Comparison of ENCODE assay signal across 24 mouse cellular contexts in genomic region chr9:64255422-64255821, GRCm38 (mm10). TPM values are rescaled to one million over a fixed set of nuclear protein-coding genes. Genes with fewer than 3 reads are reported as not detected.
DNase-seq lines count a peak whose midpoint lies in the region; TF ChIP-seq lines count a peak whose summit lies in the region.
"Had no signal": no experiment of that assay in that cellular context is flagged by ENCODE, and none has a peak within 500 bp of the region (broad histone marks: within the 10 kb centered on the region; RNA-seq: fewer than 3 reads in every experiment).

No protein-coding gene starts in this region.

- TF ChIP-seq CTCF in MEL (IDR thresholded peaks at IDR 0.05 in 2 of 3, conservative IDR thresholded peaks at IDR 0.05 in 1 of 3; ENCODE audit: control insufficient read depth in 1 of 3, insufficient read depth in 1 of 3, low read depth in 2 of 3, low read length in 3 of 3, poor library complexity in 1 of 3, severe bottlenecking in 1 of 3) = no peak

- peak overlapping the region in 1 of 2 experiments; percentile 13; a peak in 1 of 4 replicates for H3K4me3 ChIP-seq in MEL (ENCODE audit: control insufficient read depth in 1 of 2, insufficient read depth in 1 of 2, low read depth in 2 of 2, low read length in 2 of 2)
- H3K4me3 ChIP-seq: embryonic facial prominence, embryonic 13.5 days; embryonic facial prominence, embryonic 15.5 days; erythroblast, embryonic 14.5 days; forebrain, embryonic 13.5 days; forebrain, embryonic 15.5 days had no signal

- H3K27me3 ChIP-seq in MEL (ENCODE audit: control insufficient read depth in 1 of 2, insufficient read depth in 2 of 2, low read length in 2 of 2) = no peaks in the 10 kb centered on the region
- H3K27me3 ChIP-seq: CH12.LX; embryonic facial prominence, embryonic 13.5 days; embryonic facial prominence, embryonic 15.5 days; forebrain, embryonic 13.5 days; forebrain, embryonic 15.5 days had no signal

- H3K79me2 ChIP-seq in MEL (ENCODE audit: control insufficient read depth, insufficient read depth, low read length, poor library complexity) = peaks cover 13% of the 10 kb centered on the region

- no peak for TF ChIP-seq EP300 in MEL (IDR thresholded peaks at IDR 0.05; ENCODE audit: low read depth in 1 of 2, low read length in 2 of 2)

- H3K36me3 ChIP-seq in MEL (ENCODE audit: control insufficient read depth in 1 of 2, insufficient read depth in 2 of 2, low read length in 2 of 2) = peaks cover 0 to 15% of the 10 kb centered on the region in 2 experiments; a peak in 2 of 4 replicates
- H3K36me3 ChIP-seq: embryonic facial prominence, embryonic 13.5 days; embryonic facial prominence, embryonic 15.5 days; forebrain, embryonic 15.5 days had no signal

- no peak overlapping the region for H3K9ac ChIP-seq in MEL (ENCODE audit: control insufficient read depth, low read depth, low read length, poor library complexity, severe bottlenecking)
- H3K9ac ChIP-seq: embryonic facial prominence, embryonic 13.5 days; embryonic facial prominence, embryonic 15.5 days; forebrain, embryonic 13.5 days; forebrain, embryonic 15.5 days; forebrain, postnatal 0 days had no signal

- H3K27ac ChIP-seq in MEL (ENCODE audit: control insufficient read depth, low read depth, low read length) = no peak overlapping the region
- H3K27ac ChIP-seq: embryonic facial prominence, embryonic 13.5 days; embryonic facial prominence, embryonic 15.5 days; forebrain, embryonic 13.5 days; forebrain, embryonic 15.5 days had no signal

- TF ChIP-seq RAD21 in MEL (IDR thresholded peaks at IDR 0.05; ENCODE audit: low read depth, low read length) = no peak

- H3K9me3 ChIP-seq in MEL (replicated peaks; ENCODE audit: insufficient read depth, low read length) = no peaks in the 10 kb centered on the region
- H3K9me3 ChIP-seq: embryonic facial prominence, embryonic 13.5 days; embryonic facial prominence, embryonic 15.5 days; forebrain, embryonic 13.5 days; forebrain, embryonic 15.5 days; G1E had no signal

- TF ChIP-seq POLR2A in MEL (IDR thresholded peaks at IDR 0.05; ENCODE audit: control insufficient read depth in 1 of 2, insufficient read depth in 1 of 2, low read depth in 1 of 2, low read length in 2 of 2, poor library complexity in 1 of 2) = no peak

- peaks cover 14 to 15% of the 10 kb centered on the region in 2 experiments; a peak in 3 of 4 replicates for H3K4me1 ChIP-seq in MEL (ENCODE audit: control insufficient read depth in 1 of 2, insufficient read depth in 2 of 2, low read length in 2 of 2)

- peak; percentile 77 for DNase-seq in A20 (ENCODE audit: low read depth, low spot score)
- DNase-seq in MEL (ENCODE audit: low read depth, low spot score) = peak; percentile 37
- peak; percentile 54 for DNase-seq in gonadal fat pad, adult 2 months (ENCODE audit: low read depth)
- DNase-seq in thymus, postnatal 10 days (ENCODE audit: low spot score in 2 of 2) = no peak
- no peak for DNase-seq in ovary, postnatal 10 days (ENCODE audit: low spot score)
- DNase-seq: adrenal gland, adult 2 months; adrenal gland, postnatal 10 days; adrenal gland, postnatal 25 days; B cell, adult 2 months; cerebellum, adult 11 months; cerebellum, adult 18-20 months; cerebellum, adult 8-10 months; cerebellum, adult 9-11 months; cerebellum, postnatal 14 days; cerebellum, postnatal 36 days; embryo, embryonic 11 days; forebrain, postnatal 0 days had no signal

TF ChIP-seq in MEL, 35 proteins besides CTCF, POLR2A, EP300 and RAD21:
- 0 out of 2 replicates have a peak, but pooled peaks have one; percentile 41 for TF ChIP-seq CHD1 (IDR thresholded peaks at IDR 0.05; ENCODE audit: low read depth, low read length)
- TF ChIP-seq UBTF (IDR thresholded peaks at IDR 0.05; ENCODE audit: borderline replicate concordance, insufficient read depth, low read depth, low read length) = no peak
TF ChIP-seq in MEL: peak in this region for 1.

RNA-seq across cellular contexts. Expression of gene Map2k1, which starts 2.0 kb away (rescaled TPM):
- 29.2 and 40.4 TPM in 2 replicates for total RNA-seq in MEL (2012; rRNA removed)
- polyA plus RNA-seq in MEL (2012; ENCODE audit: insufficient read depth in 1 of 2, insufficient read length in 2 of 2, low read depth in 1 of 2, low replicate concordance in 2 of 2, missing spikeins in 1 of 2) = 10 to 100 TPM in 1 of 2 experiments, not detected in 1; 48.0 TPM
- 44.1 and 46.5 TPM in 2 replicates for polyA plus RNA-seq in gonadal fat pad, adult 2 months (2012; rRNA removed)

RNA-seq across cellular contexts. Expression of gene Uchl4, which starts 20.4 kb away (rescaled TPM):
- 0.27 and 0.42 TPM in 2 replicates for total RNA-seq in MEL (2012; rRNA removed)
- polyA plus RNA-seq in MEL (2012; ENCODE audit: insufficient read depth in 1 of 2, insufficient read length in 2 of 2, low read depth in 1 of 2, low replicate concordance in 2 of 2, missing spikeins in 1 of 2) = 1 to 10 TPM in 1 of 2 experiments, not detected in 1; 7.4 TPM
- polyA plus RNA-seq in gonadal fat pad, adult 2 months (2012; rRNA removed) = 0.18 TPM in 1 of 2 replicates, not detected in the other
- total RNA-seq: forebrain, postnatal 0 days had no signal
- polyA plus RNA-seq: adrenal gland, adult 2 months; erythroblast, embryonic 14.5 days; G1E had no signal

RNA-seq across cellular contexts. Expression of gene Tipin, which starts 26.0 kb away (rescaled TPM):
- 176 and 189 TPM in 2 replicates for total RNA-seq in MEL (2012; rRNA removed)
- 100 to 1,000 TPM in 1 of 2 experiments, not detected in 1; 128 TPM for polyA plus RNA-seq in MEL (2012; ENCODE audit: insufficient read depth in 1 of 2, insufficient read length in 2 of 2, low read depth in 1 of 2, low replicate concordance in 2 of 2, missing spikeins in 1 of 2)
- polyA plus RNA-seq in gonadal fat pad, adult 2 months (2012; rRNA removed) = 8.1 and 9.0 TPM in 2 replicates

Comparison
In these comparisons a context has a peak if more than half of its experiments do, and no peak if none do; other contexts are left out.
1. DNase-seq: peak in A20 (single experiment), MEL (single experiment) and gonadal fat pad, adult 2 months (single experiment); none in thymus, postnatal 10 days (0 of 2) and ovary, postnatal 10 days (single experiment).